Mouse (Mus musculus) heart, postnatal 25 days (tissue): ENCODE measurements at regions not wholly inside any gene's neighbourhood (a gene's known extent, or its start where the extent isn't known, plus 50 kb on each side); places are given as distances from the start of the nearest gene placed in this dataset.

Source experiments
- DNase-seq: peaks from one replicate; pipeline ENCODE4 v3.0.0; 2022; ENCODE audit warnings: low spot score
- intact Hi-C: fragments of 180-260 bp; cut with DNase I; formaldehyde crosslinking; loops from one replicate; pipeline ENCODE4 v1.15.1; 2025

DNA sequence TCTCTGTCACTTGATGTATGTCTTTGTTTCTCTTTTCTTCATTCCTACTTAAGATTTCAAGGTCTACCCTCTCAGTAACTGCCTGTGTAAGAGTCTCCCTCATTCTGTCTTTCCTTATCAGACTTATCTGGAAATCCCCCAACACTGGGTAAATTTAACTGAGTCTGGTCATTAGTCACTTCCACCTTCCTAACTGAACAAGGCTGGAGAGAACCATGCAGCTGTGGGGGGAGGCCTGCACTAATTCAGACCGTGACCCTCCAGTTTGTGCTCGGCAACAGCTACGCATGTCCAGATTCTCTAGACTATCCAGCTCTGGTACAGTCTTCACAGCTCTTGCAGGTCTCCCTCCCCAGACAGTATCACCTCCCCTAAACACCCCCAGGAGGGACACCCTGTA lies 103.3 kb downstream of the Prox1 start:
- intact Hi-C loops = no loop called here
- no peak for DNase-seq

DNA sequence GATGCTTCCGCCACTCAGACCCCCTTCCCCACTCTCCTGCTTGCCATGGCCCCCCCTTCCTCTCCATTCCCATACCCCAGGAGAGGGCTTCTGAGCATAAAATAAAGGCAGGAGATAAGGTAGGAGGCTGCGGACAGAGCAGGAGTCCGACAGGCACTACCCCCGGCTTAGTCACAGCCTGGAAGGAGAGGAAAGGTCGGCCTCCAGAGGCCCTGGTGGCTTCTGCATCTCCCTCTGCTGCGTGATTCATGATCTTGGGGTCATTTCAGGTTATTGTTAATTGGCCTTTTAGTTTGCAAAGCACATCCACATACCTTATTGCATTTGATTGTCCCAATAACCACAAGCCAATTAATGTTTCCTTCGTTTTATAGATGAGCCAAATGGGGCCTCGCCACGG lies 104.1 kb downstream of the Prox1 start:
- no peak for DNase-seq
- intact Hi-C loops = no loop called here

DNA sequence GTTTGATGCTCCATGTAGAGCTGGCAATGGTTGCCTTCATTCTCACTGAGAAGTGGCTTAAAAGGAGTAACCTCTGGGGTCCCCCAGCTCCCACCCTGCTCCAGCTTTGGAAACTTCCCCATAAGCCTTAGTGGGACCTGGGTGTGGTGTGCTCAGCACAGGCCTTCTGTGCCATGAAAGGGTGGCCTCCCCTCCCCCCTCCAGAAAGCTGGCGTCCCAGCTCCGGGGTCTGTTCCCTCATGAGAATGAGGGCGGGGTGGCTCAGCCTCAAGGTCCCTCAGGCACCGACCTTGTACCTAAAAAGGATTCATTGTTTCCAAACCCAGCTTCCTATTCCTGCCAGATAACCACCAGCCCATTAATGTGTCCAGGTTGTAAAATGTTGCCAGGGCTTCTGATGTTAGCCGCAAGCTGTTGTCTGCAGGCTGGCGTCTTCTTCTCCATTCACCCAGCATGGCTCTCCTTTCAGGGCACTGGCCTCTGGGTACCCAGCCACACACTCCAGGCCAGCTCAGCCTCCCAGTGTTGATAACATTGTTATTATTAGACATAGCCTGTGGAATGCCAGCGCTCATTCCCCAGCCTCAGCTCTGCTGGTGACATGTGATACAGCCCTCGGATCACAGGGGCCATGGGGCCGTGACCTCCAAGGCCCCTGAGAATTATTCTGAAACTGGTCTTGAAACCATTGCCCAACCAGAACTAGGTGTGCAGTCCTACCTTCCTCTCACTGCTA lies 108.8 kb downstream of the Prox1 start:
- DNase-seq = no peak
- intact Hi-C loops = no loop called here

DNA sequence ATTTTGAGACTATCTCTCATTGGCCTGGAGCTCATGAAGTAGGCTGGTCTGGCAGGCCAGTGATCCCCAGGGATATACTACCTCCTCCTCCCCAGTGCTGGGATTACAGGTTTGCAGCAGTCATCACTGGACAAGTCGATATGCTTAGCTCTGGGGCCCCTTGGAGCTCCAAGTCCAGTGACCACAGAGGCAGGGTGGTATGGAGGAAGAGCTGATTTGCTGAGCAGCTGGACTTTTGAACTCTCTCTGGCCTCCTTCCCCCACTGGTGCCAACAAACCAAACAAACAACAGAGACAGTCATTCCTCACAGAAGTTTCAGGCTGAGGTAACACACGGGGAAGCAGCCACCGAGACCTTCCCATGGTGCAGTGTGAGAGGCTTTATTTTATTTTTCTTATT lies 111.5 kb downstream of the Prox1 start:
- no peak for DNase-seq
- intact Hi-C loops = no loop called here

DNA sequence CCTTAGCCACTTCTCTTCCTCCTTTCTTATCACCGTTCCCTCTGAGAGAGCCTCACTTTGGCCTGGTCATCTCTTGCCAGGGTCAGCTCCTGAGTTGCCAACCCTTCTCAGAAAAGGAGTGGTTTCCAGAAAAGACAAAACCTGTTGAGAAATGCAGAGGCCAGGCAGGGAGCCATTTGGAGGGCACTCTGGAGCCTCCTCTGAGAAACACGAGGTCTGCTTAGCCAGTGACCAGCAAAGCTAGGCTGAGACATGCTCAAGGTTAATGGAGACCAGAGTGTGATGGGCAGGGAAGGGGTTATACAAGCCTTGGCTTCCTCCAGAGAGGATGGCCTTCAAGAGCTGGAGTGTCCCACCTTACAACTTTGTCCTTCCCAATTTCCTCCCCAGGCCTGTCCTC lies 113.6 kb downstream of the Prox1 start:
- no peak for DNase-seq
- intact Hi-C loops = no loop called here

DNA sequence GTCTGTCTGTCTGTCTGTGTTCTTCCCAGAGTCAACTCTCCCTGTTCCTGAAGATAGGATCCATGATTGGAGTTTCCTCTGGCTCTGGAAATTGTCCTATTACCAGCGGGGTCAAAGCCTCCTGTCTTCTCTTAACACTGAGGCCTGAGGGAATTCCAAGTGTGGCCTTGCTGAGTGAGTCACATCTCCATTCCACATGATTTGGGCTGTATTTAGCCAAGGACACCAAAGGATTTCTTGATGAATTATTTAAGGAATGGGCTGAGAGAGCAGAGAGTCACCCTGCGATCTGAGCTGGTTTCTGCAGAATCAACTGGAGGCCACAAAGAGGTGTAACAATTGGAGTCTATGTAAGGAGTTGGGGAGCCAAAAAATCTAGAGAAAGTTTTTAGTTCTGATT lies 118.6 kb downstream of the Prox1 start:
- intact Hi-C loops = no loop called here

DNA sequence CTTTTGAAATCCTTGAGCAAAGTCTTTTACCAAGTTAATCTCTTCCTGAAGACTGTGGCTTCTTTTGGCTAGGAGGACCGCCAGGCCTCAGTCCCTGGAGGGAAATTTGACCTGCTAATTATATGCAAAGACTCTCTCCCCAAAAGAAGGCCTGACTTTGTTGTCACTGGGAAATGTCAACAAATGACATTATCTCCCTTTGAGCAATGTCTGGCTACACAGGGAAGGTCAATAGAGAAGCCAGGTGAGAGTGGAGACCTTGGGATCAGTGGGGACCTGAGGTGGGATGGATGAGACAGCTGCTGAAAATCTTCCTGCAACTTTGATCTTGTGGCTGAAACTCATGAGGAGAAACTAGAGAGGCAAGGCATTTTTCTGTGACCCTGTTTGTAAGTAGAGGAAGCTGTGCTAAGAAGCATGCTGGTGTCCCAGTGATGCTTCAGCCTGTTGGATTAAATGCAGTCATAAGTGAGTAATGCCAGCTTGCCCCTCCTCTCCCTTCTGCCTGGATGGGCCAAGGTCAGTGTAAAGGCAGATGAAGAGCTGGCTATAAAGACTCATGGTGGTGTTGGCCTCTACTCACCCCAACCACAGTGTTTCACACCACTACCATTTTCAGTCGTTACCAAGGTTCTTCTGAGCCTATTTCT lies 121.9 kb downstream of the Prox1 start:
- intact Hi-C loops = loop anchor here (5.0 kb wide), 2 partner anchors 79 to 119 kb away; no protein-coding TSS in a partner anchor
- DNase-seq = no peak

More for the DNA sequence above, 118.6 kb downstream of the Prox1 start:
- DNase-seq = no peak

DNA sequence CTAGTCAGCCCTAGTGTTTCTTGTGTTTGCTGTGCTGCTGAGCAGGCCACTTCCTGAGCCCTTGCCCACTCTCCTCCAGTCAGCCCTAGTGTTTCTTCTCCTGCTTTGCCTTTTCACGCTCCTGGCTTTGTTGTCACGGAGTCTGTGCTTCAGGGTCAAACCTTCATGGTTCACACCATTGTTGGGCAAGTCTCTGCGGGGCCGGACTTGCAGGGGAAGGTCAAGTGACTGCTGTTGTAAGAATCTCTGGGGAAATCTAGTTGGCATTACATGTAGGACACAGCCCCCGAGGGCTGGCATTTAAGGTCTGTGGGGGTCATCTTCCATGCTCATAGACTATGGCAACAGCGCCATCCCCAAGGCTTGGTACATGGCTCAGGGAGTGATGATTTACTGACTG lies 123.3 kb downstream of the Prox1 start:
- intact Hi-C loops = loop anchor here (2.0 to 5.0 kb wide), 3 partner anchors 80 to 650 kb away; no protein-coding TSS in a partner anchor
- no peak for DNase-seq

DNA sequence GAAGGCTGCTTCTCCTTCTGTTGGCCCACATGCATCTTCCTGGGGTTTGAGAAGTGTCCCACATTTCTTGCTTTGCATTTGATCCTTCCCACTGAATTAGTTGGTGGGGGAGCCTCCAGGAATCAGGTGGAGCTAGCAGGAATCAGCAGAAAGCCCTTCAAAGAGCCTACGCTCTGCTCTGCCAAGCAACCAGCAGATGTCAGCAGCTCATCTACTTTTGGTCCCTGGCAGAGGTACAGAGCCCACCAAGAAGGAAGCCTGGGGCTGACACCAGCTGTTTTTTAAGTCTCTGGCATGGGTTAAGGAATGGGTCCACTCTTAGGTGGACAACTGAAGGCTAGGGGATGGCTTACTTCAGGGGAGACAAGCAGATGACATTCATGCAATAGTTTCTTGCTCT lies 123.6 kb upstream of the Smyd2 start:
- DNase-seq = no peak
- intact Hi-C loops = loop anchor here (2.0 to 5.0 kb wide), 4 partner anchors 82 to 751 kb away; no protein-coding TSS in a partner anchor

DNA sequence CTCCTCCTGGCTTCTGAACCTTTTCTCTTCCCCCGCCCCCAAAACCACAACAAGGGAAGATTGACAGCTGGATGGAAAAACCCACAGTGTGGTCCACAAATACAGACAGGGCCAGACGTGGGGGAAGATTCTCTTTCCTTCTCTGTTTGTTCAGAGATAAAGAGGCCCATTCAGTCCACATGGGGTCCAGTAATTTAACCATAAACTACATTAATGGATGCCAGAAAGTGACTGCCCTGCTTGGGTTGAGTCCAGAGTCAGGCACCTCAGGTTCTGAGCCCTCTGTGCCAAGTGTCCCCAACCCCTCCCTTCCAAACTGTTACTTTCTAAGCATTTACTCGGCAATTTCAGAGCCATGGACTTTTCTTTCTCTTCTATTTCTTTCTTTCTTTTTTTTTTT lies 121.9 kb upstream of the Smyd2 start:
- intact Hi-C loops = loop anchor here (2.0 kb wide), 1 partner anchor 753 kb away; no protein-coding TSS in a partner anchor
- no peak for DNase-seq

DNA sequence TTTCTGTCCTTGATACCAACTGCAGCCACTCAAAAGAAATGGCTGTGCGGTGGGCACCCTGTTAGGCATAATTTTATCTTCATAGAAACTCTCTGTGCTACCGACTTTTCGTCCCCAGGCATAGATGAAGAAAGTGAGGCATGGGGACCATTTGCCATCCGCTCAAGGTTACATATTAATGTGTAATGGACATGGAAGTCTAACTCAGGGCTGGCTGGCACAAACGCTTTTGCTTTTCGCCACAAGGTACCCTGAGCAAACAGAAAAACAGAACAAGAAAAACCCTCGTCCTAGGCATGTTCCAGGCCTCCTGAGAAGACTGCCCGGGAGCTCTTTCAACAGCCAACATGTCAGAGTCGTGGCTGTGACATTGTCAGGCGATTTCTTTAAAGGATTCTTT lies 121.0 kb upstream of the Smyd2 start:
- intact Hi-C loops = no loop called here

DNA sequence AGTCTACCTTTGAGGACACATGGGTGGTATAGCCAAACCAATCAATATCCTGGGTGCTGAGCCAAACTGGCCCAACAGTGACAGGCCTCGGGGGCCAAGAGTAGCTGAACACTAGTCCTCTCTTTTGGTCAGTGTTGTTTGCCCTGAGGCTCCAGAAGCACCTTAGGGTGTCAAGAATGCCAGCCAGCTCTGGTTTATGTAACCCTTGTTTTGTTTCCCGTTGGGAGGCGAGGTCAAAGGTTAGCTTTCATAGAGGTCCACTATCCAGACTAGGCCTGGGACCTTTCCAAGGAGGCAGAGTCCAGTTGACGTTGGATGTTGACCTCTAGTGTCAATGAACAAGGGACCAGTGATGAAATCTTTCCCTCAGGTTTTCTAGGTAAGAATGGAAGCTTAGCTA lies 120.0 kb upstream of the Smyd2 start:
- intact Hi-C loops = no loop called here
- DNase-seq = no peak

More for the DNA sequence above, 121.0 kb upstream of the Smyd2 start:
- DNase-seq = no peak

DNA sequence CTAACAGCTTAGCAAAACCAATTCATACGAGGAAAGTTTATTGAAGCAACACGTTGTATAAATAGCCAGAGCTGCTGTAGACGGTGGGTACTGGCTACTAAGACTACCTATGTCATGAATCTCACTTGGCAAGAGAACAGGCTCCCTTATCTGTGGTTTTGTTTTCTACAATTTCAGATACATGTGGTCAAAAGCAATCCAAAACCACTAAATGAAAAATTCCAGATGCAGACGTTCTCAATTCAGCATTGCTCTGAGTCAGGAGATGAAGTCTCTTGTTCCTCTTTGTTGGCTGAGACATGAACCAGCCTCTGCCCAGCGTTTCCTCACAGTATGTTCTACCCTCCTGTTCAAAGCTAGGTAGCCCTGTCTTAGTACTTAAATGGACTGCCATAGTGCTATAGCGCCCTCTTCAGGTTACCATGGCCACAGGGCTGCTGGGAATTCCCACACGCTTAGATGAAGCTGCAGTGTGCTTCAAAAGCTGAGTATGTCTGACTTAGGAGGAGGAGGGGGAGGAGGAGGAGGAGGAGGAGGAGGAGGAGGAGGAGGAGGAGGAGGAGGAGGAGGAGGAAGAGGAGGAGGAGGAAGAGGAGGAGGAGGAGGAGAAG lies 119.0 kb upstream of the Smyd2 start:
- DNase-seq = no peak
- intact Hi-C loops = no loop called here

DNA sequence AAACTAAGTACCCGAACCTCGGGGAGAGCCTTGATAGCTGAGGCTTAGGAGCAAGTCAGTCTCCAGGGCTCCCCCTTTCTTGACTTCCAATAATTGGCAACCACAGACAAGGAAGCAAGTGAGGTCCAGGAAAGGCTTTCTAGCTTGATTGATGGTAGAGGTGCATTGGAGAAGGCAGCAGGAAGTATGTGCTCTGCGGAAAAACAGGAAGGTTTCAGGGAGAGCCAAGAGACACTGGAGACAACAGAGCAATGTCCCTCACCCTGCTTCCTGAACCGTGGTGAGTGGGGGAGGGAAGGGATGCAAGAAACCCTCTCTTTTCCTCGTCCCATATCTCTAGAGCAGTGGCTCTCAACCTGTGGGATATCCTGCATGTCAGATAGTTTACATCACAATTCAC lies 115.9 kb upstream of the Smyd2 start:
- no peak for DNase-seq
- intact Hi-C loops = no loop called here

DNA sequence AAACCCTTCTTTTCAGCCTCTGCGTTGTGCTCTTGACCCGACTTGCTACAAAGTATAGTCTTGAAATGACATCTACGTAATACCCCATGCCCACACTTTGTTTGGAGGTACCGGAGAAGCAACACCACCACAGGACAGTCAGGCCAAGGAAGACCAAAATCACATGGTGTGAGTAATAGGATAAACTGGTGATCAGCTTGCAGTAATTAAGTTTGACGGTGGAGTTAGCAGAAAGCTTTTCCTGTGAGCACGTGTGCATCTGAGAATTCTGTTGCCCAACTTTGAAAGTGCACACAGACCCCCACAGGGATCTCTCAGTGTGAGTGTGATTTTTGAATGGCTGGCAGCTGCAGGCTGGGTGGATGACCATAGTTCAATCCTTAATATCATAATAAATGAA lies 114.6 kb upstream of the Smyd2 start:
- DNase-seq = no peak
- intact Hi-C loops = no loop called here

DNA sequence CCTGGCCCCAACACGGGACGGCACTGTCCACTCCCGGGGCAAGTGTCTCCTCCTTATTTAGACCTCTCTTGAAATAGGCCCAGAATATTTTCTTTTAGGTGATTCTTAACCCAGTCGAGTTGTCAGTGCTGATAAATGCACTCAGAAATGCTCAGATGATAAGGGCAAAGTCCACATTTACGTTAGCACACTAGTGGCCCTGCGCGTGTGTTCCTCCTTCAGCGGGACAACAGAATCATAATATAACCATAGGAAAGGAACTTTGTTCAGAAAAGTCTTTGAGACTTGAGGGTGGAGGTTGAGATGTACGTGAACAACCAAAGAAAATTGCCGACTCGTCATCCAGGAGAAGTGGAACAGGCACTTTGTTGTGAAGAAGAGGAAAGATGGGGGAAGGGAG lies 113.8 kb upstream of the Smyd2 start:
- no peak for DNase-seq
- intact Hi-C loops = no loop called here

DNA sequence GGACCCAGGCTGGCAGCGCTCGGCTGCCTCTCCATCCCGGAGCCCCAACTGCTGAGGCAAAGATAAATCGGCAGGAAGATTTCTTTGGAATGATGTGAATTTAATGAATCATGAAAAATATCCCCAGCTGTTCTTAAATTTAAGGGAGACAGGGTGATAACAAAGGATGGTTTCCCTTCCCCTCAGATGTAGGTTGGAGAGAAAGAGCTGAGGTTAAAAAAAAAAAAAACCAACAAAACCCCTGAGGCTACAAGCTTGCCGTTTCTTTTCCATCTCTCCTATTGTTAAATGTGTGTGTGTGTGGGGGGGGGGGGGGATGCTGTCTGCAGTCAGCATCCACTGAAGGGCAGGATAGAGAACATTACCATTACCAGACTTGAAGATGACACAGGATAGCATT lies 111.9 kb upstream of the Smyd2 start:
- intact Hi-C loops = no loop called here

DNA sequence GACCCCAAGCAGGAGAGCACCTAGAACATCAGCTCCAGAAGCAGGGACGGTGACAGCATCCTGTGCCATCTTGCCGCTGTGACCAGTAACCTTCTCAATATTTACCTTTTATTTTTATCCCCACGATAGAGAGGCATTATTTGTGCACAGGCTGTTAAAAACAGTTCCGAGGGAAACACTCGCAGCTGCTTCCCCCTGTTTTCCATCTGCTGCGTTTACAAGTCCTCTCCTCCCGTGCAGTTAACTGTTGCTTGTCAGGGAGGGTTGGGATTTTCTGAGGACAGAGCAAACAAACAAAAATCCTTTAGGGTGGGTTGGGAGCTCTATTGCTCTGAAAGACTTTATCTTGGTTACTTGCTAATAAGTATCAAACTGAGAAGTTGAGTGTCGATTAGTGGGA lies 105.4 kb upstream of the Smyd2 start:
- intact Hi-C loops = no loop called here
- no peak for DNase-seq

More for the DNA sequence above, 111.9 kb upstream of the Smyd2 start:
- DNase-seq = no peak

DNA sequence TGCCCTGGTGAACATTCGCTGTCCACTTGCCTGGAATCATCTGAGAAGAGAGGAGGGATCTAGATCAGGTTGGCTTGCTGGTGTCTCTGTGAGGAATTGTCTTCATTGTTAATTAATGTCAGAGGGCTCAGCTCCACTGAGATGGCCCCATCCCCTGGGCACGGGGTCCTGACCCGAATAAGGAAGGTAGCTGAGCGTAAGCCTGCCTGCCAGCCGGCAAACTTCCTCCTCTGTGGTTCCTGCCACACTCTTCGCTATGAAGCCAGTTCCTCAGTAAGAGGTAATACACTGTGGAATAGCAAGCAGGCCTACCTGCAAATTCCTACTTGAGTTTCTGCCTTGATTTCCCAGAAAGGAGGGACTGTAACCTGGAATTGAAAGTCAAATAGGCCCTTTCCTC lies 87.3 kb upstream of the Smyd2 start:
- no peak for DNase-seq
- intact Hi-C loops = no loop called here

DNA sequence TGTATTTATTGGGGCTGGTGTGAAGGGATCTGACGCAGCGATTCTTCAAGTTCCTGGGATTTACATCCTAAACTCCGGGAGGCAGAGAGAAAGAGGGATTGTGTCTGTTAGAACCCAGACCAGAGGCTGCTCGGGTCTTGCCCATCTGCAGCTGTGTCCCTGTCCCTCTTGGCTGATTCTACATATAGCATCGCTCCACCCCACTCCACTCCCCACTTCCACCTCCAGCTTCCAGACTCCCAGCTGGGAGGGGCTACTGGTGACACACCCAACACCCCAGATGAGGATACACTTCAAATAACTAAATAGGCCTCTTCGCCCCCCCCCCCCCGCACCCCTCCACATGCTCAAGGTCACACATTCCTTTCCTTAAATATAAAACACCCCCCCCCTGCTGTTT lies 85.1 kb upstream of the Smyd2 start:
- intact Hi-C loops = no loop called here
- no peak for DNase-seq

DNA sequence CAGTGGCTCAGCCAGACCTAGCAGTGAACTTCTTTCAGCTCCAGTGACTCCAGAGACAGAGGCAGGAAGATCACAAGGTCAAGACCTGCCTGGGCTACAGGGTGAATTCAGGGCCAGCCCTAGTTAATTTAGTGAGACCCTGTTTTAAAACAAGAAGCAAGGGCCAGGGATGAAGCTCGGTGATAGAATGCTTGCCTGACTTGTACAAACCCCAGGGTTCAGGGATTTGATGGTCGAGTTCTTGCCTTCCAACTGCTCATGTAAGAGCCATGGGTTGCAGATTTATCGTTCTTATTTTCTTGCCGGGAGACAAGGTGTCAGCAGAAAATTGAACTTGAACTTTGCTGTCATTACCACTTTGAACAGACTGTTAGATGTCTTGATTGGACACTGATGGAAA lies 78.9 kb upstream of the Smyd2 start:
- DNase-seq = no peak
- intact Hi-C loops = no loop called here
